Mouse (Mus musculus) megakaryocyte, embryonic 14.5 days (primary cell): Measurements from ENCODE around the gene Ubxn1.

ENCODE experiments used
- FLI1 ChIP-seq: IDR thresholded peaks from 2 replicates; pipeline ENCODE4 v1.6.1; 2012; ENCODE audit warnings: low read length, inconsistent platforms, mixed read lengths
- GATA1 ChIP-seq: IDR thresholded peaks from 3 replicates; pipeline ENCODE4 v1.6.1; 2012; ENCODE audit warnings: mixed read lengths, low read length, inconsistent platforms, borderline replicate concordance

DNA sequence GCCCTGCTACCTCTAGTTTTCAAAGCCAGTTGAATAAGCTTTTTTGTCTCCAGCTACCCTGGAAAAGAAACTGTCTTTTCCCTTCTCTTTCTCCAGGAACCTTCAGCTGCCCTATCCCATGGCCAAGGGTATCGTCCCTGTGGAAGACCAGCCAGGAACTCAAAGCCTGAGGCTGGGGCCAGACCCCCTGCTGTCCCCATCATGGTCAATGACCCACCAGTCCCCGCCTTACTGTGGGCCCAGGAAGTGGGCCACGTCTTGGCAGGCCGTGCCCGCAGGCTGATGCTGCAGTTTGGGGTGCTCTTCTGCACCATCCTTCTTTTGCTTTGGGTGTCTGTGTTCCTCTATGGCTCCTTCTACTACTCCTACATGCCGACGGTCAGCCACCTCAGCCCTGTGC is 30.3 kb upstream of the Ubxn1 start:
- TF ChIP-seq GATA1 (no peak), FLI1 (no peak)
